Mouse (Mus musculus) liver, embryonic 13.5 days (tissue): ENCODE results near the gene Acoxl. TPM values are rescaled to one million over a fixed set of nuclear protein-coding genes. Genes with fewer than 3 reads are reported as not detected.

ENCODE experiments used
- ATAC-seq: fragments of 200-750 bp; cut with Nextera tagmentation; 2 replicates; pipeline ENCODE4 v1.8.0; 2017; ENCODE audit warnings: low read depth, mild to moderate bottlenecking, moderate number of reproducible peaks, moderate library complexity
- DNase-seq: peaks from one replicate; pipeline ENCODE4 v3.0.0; 2022
- H3K27ac ChIP-seq: fragments of 300-500 bp; sonication (generic); 2 replicates; pipeline ENCODE4 v1.5.1; 2015; ENCODE audit warnings: moderate library complexity, mild to moderate bottlenecking, inconsistent platforms
- H3K27me3 ChIP-seq: fragments of 300-500 bp; sonication (generic); 2 replicates; pipeline ENCODE4 v1.6.1; 2015; ENCODE audit warnings: mild to moderate bottlenecking, inconsistent platforms
- H3K36me3 ChIP-seq: fragments of 300-500 bp; sonication (generic); 2 replicates; pipeline ENCODE4 v1.6.1; 2015; ENCODE audit warnings: mild to moderate bottlenecking, inconsistent platforms
- H3K4me1 ChIP-seq: fragments of 300-500 bp; sonication (generic); replicated peaks from 2 replicates; pipeline ENCODE4 v1.6.1; 2015; ENCODE audit warnings: inconsistent platforms
- H3K4me2 ChIP-seq: fragments of 300-500 bp; sonication (generic); 2 replicates; pipeline ENCODE4 v1.6.1; 2015; ENCODE audit warnings: inconsistent platforms, mild to moderate bottlenecking, moderate library complexity
- H3K4me3 ChIP-seq: fragments of 300-500 bp; sonication (generic); replicated peaks from 2 replicates; pipeline ENCODE4 v1.5.1; 2015; ENCODE audit warnings: mild to moderate bottlenecking, inconsistent platforms
- H3K9ac ChIP-seq: fragments of 300-500 bp; sonication (generic); 2 replicates; pipeline ENCODE4 v1.6.1; 2015; ENCODE audit warnings: mild to moderate bottlenecking, inconsistent platforms
- H3K9me3 ChIP-seq: fragments of 300-500 bp; sonication (generic); replicated peaks from 2 replicates; pipeline ENCODE4 v1.6.1; 2016; ENCODE audit warnings: inconsistent platforms
- WGBS: fragments of 180-500 bp; shearing (Covaris S2); methylation state at CpG from one replicate; pipeline ENCODE4 v1.1.7; 2015; ENCODE audit not compliant: insufficient replicate concordance; 5-methylcytosine and 5-hydroxymethylcytosine counted together
- polyA plus RNA-seq: library from polyadenylated mRNA; unstranded; fragments of >200 nt; fragmentation: Nextera tagmentation; extraction: Ambion mirVana; gene quantifications from 2 replicates; pipeline ENCODE4 v1.2.1, GENCODE M21; 2015

The Acoxl gene
- polyA plus RNA-seq, 1 experiment from 2014 or later = not detected

DNA sequence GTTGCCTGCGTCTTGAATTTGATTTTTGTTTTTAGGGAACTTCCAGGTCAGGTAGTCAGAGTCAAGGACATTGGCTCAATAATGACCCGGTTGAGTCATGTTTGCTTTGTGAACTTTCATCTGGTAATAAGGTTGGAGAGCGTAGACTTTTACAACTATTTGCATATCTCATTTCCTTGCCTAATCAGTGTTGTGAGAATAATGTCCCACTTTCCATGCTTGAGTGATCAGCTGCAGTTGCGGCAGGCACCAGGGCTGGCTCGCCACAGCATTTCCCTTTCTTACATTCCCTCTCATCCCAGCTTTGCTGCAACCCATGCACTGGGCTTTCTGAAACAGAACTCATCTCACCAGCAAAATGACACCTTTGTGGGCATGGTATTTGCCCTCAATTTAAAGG is 59.0 kb downstream of the Acoxl start:
- ATAC-seq = no peak
- 57% methylated on average over 5 of the region's 5 CpGs for WGBS
- no peaks in the 10 kb centered on the region for H3K9me3 ChIP-seq

DNA sequence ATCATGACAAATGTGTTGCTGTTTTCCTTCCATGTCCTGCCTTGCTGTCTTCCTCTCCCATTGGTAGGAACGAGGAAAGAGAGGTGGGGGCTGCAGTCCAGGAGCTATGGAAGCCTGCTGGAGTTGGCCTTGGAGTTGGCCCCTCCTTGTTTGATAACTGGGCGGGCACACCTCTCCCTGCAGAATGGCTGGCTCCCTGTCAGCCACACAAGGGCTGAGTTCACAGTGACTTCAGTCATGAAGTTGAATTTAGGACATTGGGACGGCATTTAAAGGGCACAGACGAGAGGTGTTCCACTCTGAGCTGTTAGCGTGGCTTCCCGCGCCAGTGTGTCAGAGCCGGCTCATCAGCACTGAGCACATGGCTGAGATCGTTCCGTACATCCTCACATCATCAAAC is 66.2 kb downstream of the Acoxl start:
- no peaks in the 10 kb centered on the region for H3K4me1 ChIP-seq
- H3K4me3 ChIP-seq = no peak overlapping the region
- WGBS = 63% methylated on average over 10 of the region's 10 CpGs
- no peaks in the 10 kb centered on the region for H3K36me3 ChIP-seq
- no peak overlapping the region for H3K9ac ChIP-seq
- ATAC-seq = no peak
- H3K4me2 ChIP-seq = no peak overlapping the region
- no peak for DNase-seq
- no peak overlapping the region for H3K27ac ChIP-seq
- 0 out of 2 replicates have a peak, but pooled peaks cover 3% of the 10 kb centered on the region for H3K27me3 ChIP-seq
- no peaks in the 10 kb centered on the region for H3K9me3 ChIP-seq

More for the DNA sequence above, 59.0 kb downstream of the Acoxl start:
- Histone ChIP-seq H3K27me3 (no peaks in the 10 kb centered on the region), H3K36me3 (no peaks in the 10 kb centered on the region), H3K9ac (no peak overlapping the region), H3K27ac (no peak overlapping the region), H3K4me2 (no peak overlapping the region), H3K4me3 (no peak overlapping the region), H3K4me1 (no peaks in the 10 kb centered on the region)
- no peak for DNase-seq

DNA sequence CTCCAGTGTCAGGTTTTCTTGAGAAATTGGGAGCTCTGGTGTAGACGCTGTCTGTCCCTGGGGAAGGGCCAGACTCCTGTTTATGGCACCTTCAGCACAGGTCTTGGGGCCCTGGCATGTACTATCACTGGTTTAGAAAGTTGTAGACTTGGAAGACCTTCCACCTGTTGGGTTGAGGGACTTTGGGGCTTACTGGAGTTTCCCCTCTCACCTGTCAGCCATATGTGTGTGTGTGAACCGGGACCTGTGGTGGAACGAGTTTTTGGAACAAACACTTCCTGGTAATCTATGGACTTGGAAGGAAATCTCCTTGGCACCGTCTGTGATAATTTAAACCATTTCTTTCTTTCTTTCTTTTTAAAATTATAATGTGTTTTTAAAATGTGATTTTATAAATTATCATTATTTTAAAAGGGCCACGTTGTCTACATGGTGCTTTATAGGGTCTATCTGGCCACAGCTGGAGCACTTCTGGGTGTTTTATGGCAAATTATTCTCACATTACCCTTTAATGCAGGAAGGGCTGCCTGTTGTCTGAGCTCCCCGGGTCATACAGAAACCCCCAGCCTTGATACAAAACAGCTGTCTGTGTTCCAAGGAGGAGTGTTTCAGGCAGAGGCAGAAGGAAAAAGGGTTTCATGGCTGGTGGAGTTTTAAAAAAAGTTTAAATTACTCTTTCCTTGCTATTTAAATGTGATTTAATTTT is 68.5 kb downstream of the Acoxl start:
- DNase-seq (no peak), ATAC-seq (no peak)
- Histone ChIP-seq H3K9me3 (no peaks in the 10 kb centered on the region), H3K27me3 (0 out of 2 replicates have a peak, but pooled peaks cover 3% of the 10 kb centered on the region), H3K4me1 (no peaks in the 10 kb centered on the region), H3K9ac (no peak overlapping the region), H3K27ac (no peak overlapping the region), H3K36me3 (no peaks in the 10 kb centered on the region), H3K4me2 (no peak overlapping the region), H3K4me3 (no peak overlapping the region)
- WGBS = 53% methylated on average over 6 of the region's 6 CpGs

DNA sequence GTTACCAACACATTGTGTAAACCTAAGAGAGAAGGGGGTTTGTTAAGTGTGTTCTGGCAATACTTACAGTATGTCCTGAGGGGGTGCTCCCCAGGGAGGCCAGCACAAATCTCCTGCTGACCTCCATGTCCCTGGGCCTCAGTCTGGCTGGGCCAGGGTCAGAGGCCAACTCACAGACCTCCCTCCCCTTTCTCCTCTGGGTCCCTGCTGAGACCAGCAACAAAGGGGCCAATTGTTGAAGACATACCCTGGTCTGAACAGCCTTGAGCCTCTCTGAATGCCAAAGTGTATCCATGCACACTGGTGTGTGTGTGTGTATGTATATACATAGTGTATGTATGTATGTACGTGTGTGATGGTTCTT is 69.0 kb downstream of the Acoxl start:
- Histone ChIP-seq H3K4me2 (no peak overlapping the region), H3K36me3 (no peaks in the 10 kb centered on the region), H3K4me1 (no peaks in the 10 kb centered on the region), H3K27ac (no peak overlapping the region), H3K4me3 (no peak overlapping the region), H3K9me3 (no peaks in the 10 kb centered on the region), H3K9ac (no peak overlapping the region), H3K27me3 (0 out of 2 replicates have a peak, but pooled peaks cover 3% of the 10 kb centered on the region)
- DNase-seq = no peak
- 50% methylated on average over 1 of the region's 1 CpGs for WGBS
- no peak for ATAC-seq

DNA sequence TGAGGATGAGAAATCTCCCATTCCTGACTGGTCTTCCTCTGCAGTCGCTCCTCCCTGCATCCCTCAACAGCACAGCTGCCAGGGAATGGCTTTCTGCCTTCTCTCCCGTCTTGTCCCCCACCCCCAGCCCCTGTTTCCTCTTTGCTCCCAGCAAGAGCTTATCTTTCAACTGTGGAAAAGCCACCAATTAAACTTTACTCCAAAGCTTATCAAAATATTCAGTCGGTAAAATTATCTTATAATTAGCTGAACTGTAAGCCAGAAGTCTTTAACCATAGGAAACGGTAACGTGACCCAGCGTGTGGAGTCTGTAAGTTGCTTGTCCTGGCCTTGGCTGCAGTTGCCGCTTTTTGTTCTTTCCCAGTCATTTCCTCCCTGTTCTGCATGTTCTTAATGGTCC is 70.2 kb downstream of the Acoxl start:
- 0 out of 2 replicates have a peak, but pooled peaks cover 3% of the 10 kb centered on the region for H3K27me3 ChIP-seq
- H3K27ac ChIP-seq = no peak overlapping the region
- no peaks in the 10 kb centered on the region for H3K9me3 ChIP-seq
- WGBS = 38% methylated on average over 7 of the region's 7 CpGs
- H3K4me2 ChIP-seq = no peak overlapping the region
- H3K36me3 ChIP-seq = no peaks in the 10 kb centered on the region
- DNase-seq (no peak), ATAC-seq (no peak)
- no peak overlapping the region for H3K9ac ChIP-seq
- H3K4me3 ChIP-seq = no peak overlapping the region
- H3K4me1 ChIP-seq = no peaks in the 10 kb centered on the region

DNA sequence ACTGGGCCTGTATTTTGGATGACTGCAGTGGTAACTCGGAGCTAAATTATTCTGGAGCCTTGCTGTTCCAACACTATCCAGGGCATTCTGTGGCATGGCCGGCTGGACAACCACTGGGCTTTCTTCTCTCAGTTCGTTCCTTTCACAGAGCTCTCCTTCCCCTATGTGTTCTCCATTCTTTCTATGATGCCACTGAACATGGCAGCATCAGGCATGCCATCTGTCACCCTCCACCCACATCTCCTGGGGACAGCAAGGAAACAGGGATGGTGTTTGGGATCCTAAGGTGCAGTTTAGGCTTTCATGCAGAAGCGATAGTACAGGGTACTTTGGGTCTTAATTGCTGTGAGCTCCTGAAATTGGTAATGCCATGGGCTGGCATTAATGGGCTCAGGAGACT is 71.1 kb downstream of the Acoxl start:
- no peak for ATAC-seq
- H3K4me3 ChIP-seq = no peak overlapping the region
- DNase-seq = no peak

DNA sequence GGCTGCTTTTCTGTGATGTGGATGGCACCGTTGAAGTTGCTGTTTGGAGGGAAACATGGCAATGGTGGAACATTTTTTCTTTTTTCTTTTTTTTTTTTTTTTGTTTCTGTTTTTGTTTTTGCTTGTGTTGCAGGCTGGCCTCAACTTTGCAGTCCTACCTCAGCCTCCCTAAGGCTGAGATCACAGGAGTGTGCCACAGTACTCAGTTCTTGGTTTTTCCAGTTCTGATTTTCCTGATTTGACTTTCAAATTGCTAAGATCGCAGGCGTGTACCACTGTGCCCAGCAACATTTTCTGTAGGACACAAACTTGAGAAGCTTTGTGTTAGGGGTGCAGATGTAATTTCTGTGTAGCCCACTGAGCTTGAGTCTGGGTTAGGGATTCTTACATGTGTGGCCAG is 72.9 kb downstream of the Acoxl start:
- ATAC-seq (no peak), DNase-seq (no peak)
- 79% methylated on average over 3 of the region's 3 CpGs for WGBS
- H3K27ac ChIP-seq = no peak overlapping the region
- H3K9ac ChIP-seq = no peak overlapping the region
- H3K27me3 ChIP-seq = no peaks in the 10 kb centered on the region
- no peaks in the 10 kb centered on the region for H3K9me3 ChIP-seq
- no peak overlapping the region for H3K4me2 ChIP-seq
- peaks cover 4% of the 10 kb centered on the region; the same call in 1 of the 2 replicates for H3K4me1 ChIP-seq
- no peak overlapping the region for H3K4me3 ChIP-seq
- no peaks in the 10 kb centered on the region for H3K36me3 ChIP-seq

More for the DNA sequence above, 71.1 kb downstream of the Acoxl start:
- H3K36me3 ChIP-seq = no peaks in the 10 kb centered on the region
- WGBS = 66% methylated on average over 4 of the region's 4 CpGs
- H3K4me2 ChIP-seq = no peak overlapping the region
- no peaks in the 10 kb centered on the region for H3K27me3 ChIP-seq
- H3K4me1 ChIP-seq = no peaks in the 10 kb centered on the region
- H3K9ac ChIP-seq = no peak overlapping the region
- H3K9me3 ChIP-seq = no peaks in the 10 kb centered on the region
- no peak overlapping the region for H3K27ac ChIP-seq

DNA sequence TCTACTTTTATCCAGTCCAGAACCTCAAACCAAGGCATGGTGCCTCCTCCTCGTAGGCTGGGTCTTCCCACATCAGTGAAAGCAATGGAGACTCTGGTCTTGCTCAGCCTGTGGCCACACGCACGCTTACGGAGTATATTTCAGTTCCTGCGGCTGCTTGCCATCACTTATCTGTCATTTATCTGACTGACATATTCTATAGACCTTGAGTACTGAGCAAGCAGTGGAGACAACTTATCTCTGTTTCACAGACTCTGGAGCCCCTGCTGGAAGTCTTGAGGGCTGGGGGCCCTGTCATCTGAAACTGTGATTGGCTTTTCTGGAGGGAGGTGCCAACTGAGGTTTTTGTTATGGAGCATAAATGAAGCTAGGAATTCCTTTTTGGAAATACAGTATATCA is 75.4 kb downstream of the Acoxl start:
- Histone ChIP-seq H3K4me2 (no peak overlapping the region), H3K4me1 (peaks cover 7% of the 10 kb centered on the region; the same call in 1 of the 2 replicates), H3K4me3 (no peak overlapping the region), H3K27me3 (no peaks in the 10 kb centered on the region), H3K9ac (no peak overlapping the region), H3K36me3 (no peaks in the 10 kb centered on the region), H3K9me3 (no peaks in the 10 kb centered on the region), H3K27ac (no peak overlapping the region)
- WGBS = 13% methylated on average over 5 of the region's 5 CpGs
- DNase-seq (no peak), ATAC-seq (no peak)

DNA sequence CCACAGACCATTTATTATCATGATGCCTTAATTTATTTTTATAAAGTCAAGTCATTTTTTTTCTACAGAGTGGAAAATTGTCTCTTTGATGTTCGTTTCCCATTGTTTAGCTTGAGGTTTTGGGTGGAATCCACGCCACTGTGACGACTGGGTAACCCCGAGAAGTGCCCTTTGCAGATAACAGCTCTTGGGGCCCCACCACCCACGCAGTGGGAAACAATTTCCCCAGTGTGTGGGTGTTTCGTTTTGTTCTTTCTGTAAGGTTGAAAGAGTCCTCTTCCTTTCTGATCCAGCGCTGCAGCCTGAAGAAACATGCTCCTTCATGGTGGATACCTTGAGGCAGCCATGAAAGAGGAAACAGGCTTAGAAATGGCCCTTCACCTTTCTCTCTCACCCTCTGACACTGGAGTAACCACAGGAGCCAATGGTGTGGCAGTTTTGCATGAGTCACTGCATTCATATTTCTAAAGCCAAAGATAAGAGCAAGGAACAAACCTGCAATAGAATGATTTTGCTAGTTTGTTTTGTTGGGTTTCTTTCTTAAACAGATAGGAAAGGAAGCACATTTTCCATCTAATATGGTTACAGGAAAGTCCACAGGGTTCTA is 78.2 kb downstream of the Acoxl start:
- WGBS = 23% methylated on average over 7 of the region's 7 CpGs
- H3K27me3 ChIP-seq = peaks cover 3% of the 10 kb centered on the region; the same call in 1 of the 2 replicates
- H3K4me3 ChIP-seq = no peak overlapping the region
- no peak overlapping the region for H3K9ac ChIP-seq
- H3K27ac ChIP-seq = no peak overlapping the region
- H3K4me2 ChIP-seq = no peak overlapping the region
- H3K9me3 ChIP-seq = no peaks in the 10 kb centered on the region
- no peaks in the 10 kb centered on the region for H3K36me3 ChIP-seq
- ATAC-seq = no peak
- peaks cover 7% of the 10 kb centered on the region; the same call in 1 of the 2 replicates for H3K4me1 ChIP-seq
- DNase-seq = no peak

DNA sequence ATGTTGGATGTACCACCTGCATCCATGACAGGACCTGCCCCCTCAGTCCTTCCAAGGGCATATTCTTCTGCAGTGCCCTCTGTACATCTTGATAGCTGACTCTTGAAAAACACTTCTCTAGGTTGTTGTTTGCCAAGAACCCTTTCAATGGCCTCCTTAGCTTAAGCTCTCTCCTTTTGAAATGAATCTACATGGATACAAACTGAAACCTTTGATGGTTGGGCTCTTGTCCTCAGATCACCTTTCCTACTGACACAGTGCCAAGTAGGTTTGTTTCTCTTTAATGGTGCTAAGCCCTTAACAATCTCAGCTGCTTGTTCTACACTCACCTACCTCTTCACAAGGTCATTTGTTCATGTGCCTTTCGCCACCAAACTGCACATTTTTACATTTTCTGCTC is 81.1 kb downstream of the Acoxl start:
- H3K9ac ChIP-seq = no peak overlapping the region
- H3K4me2 ChIP-seq = no peak overlapping the region
- ATAC-seq (no peak), DNase-seq (no peak)
- peaks cover 7% of the 10 kb centered on the region; the same call in 1 of the 2 replicates for H3K4me1 ChIP-seq
- no peak overlapping the region for H3K4me3 ChIP-seq
- no peaks in the 10 kb centered on the region for H3K36me3 ChIP-seq
- H3K9me3 ChIP-seq = no peaks in the 10 kb centered on the region
- H3K27me3 ChIP-seq = peaks cover 3% of the 10 kb centered on the region; the same call in 1 of the 2 replicates
- 42% methylated on average over 1 of the region's 1 CpGs for WGBS
- no peak overlapping the region for H3K27ac ChIP-seq

DNA sequence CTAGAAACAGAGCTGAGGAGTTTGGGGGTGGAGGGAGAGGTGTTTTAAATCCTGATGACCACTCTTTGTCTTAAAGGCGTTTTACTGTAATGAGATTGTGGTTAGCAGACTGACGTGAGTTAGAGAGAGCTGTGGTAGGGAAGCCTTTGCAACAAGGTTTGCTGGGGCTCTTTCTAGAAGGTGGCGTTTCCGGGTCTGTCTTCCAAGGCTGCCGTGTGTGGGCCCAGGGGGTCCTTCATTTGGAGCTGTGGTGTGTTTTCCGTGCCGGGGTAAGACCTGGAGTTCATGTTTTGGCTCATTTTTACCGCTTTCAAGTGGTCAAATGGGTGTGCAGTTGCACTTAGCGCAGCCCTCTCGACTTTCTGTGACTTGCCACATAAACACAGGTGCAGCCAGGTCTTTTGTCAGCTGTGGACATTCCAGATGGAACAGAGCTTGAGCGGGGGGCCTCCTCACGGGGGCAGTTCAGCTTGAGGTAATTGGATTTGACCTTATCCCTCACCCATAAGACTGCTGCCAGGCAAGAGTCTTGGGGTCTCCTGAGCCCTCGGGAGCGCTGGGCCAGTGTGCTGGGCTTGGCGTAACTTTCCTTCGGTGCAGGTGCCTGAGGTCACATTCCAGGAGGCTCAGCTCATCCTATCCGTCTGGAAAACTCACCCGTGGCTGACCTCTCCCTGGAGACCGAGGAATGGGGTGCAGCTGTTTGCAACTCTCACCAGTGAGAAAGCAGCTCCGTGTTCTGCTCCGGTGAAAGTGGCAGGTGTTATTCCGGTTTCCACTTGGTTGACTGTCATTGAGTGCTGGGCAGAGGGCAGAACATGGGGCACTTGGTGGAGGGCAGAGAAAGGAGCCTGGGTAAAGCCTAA is 83.6 kb downstream of the Acoxl start:
- Histone ChIP-seq H3K4me1 (no peaks in the 10 kb centered on the region), H3K27ac (no peak overlapping the region), H3K27me3 (peaks cover 3% of the 10 kb centered on the region; the same call in 1 of the 2 replicates), H3K9me3 (no peaks in the 10 kb centered on the region), H3K9ac (no peak overlapping the region), H3K36me3 (no peaks in the 10 kb centered on the region), H3K4me3 (no peak overlapping the region), H3K4me2 (no peak overlapping the region)
- no peak for DNase-seq
- WGBS = 54% methylated on average over 22 of the region's 22 CpGs
- no peak for ATAC-seq
